Mouse (Mus musculus) heart, postnatal 25 days (tissue): ENCODE data around the gene Mroh2a. TPM values are rescaled to one million over a fixed set of nuclear protein-coding genes. Genes with fewer than 3 reads are reported as not detected.
A peak's percentile ranks its signal among the peaks of the same experiment; 100 is the strongest.
"Not testable (repeated sequence)": the region's sequence is repeated elsewhere in the genome, so short reads cannot be mapped to it uniquely, and the experiment has no call there.

ENCODE experiments used
- DNase-seq: peaks from one replicate; pipeline ENCODE4 v3.0.0; 2022; ENCODE audit warnings: low spot score
- intact Hi-C: fragments of 180-260 bp; cut with DNase I; formaldehyde crosslinking; loops from one replicate; pipeline ENCODE4 v1.15.1; 2025
- total RNA-seq, 2 experiments: library from RNA; stranded (reverse); gene quantifications; 2 replicates each; pipeline ENCODE4 v1.2.3; 2021

The Mroh2a gene
- total RNA-seq, 2 experiments from 2014 or later = 0.28 to 0.42 TPM

- intact Hi-C loops = no loop called here
- no peak for DNase-seq
These were observed 9.2 kb upstream of the Mroh2a start for GRCm38 (mm10) chr1:88217576-88217975.

GRCm38 (mm10) chr1:88218051-88218450 is 8.7 kb upstream of the Mroh2a start:
- no peak for DNase-seq
- intact Hi-C loops = no loop called here

DNA sequence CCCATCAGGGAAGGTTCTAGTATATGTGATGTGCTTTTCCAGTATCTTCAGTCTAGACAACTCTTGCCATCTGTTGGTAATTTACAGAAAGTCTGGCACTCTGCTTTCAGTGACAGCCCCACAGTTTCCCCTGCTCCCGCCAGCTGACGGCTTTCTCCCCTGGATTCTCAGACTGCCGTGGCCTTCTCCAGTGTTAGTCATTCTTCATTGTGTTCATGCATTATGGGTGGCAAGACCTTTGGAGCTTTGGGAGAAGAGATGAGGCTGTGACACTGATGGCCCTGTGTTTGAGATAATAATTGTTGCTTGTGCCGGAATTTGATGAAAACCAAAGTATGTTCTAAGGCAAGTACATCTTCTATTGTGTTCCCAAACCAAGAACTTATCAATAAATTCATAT is 8.2 kb upstream of the Mroh2a start:
- DNase-seq = no peak
- intact Hi-C loops = no loop called here

GRCm38 (mm10) chr1:88219054-88219453 is 7.7 kb upstream of the Mroh2a start:
- no peak for DNase-seq
- intact Hi-C loops = no loop called here

GRCm38 (mm10) chr1:88220336-88220735 is 6.5 kb upstream of the Mroh2a start:
- no peak for DNase-seq
- intact Hi-C loops = no loop called here

GRCm38 (mm10) chr1:88222216-88222615 is 4.6 kb upstream of the Mroh2a start:
- no peak for DNase-seq
- intact Hi-C loops = no loop called here

GRCm38 (mm10) chr1:88223011-88223515 is 3.7 kb upstream of the Mroh2a start:
- intact Hi-C loops, DNase-seq: not testable (repeated sequence)

DNA sequence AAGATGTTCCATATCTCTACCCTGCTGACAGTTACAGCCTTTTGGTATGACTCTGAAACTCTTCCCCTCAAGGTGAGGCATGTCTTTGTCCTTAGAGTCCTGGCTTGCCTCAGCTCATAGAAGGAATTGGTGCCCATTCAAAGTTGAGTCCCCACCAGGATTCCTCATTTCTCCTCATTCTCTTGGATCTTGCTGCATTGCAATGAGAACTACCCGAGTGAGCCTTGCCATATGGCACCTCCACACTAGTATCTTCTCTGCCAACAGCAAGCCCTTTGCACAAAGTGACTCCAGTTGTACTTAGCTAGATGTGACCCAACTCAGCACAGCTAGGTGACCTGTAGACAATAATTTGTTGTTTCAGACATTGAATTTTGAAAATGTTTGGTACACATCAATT is 3.2 kb upstream of the Mroh2a start:
- intact Hi-C loops = no loop called here

DNA sequence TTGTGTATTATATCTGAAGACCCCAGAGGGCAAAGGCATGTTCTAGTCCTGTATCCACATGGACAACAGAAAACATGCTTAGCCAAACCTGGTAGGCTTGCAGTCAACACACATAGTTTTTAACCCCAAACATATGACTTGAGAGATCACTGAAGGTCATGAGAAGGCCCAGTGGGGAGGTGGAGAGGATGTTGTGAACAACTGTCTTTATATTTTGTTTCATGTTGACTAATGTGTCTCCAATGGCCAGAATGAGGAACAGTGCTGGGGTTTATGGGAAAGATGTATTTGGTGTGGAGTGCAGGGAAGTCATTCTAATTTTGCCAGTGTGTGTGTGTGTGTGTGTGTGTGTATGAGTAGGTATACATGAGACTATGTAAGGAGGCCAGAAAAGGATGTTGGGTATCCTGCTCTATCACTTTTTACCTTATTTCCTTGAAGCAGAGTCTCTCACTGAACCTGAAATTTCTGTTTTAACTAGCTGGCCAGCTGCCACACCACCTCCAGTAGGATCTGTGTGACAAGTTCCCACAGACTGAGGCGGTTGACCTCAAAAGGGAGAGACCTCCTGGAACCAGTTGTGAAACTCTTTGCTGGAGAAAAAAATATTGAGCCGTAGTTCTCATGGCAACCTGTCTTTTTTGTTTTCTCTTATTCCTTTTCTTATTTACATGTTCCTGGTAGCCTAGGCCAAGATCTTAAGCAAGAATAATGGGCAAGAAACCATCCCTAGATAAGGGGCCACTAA is 2.6 kb upstream of the Mroh2a start:
- intact Hi-C loops = no loop called here
- no peak for DNase-seq

More for the DNA sequence above, 3.2 kb upstream of the Mroh2a start:
- DNase-seq = no peak

DNA sequence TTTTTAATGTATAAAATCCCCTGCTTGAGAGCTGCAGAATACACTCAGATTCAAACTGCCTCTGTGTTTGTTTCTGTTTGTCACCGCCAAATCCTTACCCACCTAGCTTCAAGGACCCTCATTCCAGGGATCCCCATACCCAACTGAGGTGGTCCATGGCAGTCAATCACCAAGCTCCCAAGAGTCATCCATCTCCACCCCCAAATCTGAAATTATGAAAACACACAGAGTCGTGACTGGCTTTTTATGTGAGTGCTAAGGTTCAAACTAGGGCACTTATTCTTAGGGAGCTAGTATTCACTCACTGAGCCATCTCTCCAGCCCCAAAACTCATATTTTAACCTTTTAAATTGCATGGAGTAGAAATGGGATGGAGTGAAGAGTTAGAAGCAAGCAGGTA is 1.5 kb upstream of the Mroh2a start:
- peak; percentile 0 for DNase-seq
- intact Hi-C loops = not testable (repeated sequence)

DNA sequence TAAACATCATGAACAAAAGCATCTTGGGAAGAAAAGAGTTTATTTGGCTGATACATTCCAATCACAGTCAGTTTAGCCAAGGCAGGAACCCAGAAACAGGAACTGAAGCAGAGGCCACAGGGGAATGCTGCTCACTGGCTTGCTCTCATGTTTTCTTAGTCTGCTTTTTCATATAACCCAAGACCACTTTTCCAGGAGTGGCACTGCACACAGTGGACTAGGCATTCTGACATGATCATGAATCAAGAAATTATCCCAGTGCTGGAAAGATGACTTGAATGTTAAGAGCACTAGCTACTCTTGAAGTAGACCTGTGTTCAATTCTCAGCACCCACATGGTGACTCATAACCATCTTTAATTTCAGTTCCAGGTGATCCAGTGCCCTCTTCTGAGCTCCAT is 1.0 kb upstream of the Mroh2a start:
- intact Hi-C loops = no loop called here
- DNase-seq = peak; percentile 1

- DNase-seq = peak; percentile 1
- intact Hi-C loops = no loop called here
These were observed 696 bp downstream of the Mroh2a start for GRCm38 (mm10) chr1:88227482-88227881.

- intact Hi-C loops = no loop called here
- DNase-seq = peak; percentile 16
These were observed 1.3 kb downstream of the Mroh2a start for GRCm38 (mm10) chr1:88228121-88228520.

DNA sequence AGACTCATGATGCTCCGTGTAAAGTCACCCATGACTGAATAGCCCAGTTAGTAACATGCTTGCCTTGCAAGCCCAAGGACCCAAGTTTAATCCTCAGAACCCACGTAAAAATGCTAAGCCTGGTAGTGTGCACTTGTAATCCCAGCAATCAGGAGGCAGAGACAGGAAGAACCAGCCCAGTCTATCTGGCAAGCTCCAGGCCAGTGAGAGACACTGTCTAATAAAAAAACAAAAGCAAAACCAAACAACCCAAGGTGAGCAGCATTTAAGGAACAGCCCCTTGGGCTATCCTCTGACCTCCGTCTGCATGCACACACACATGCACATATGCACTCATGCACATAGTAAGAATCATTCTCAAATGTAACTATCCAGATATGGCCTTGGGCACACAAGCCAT is 2.8 kb downstream of the Mroh2a start:
- intact Hi-C loops = no loop called here
- peak; percentile 1 for DNase-seq

GRCm38 (mm10) chr1:88229986-88230385 is 3.2 kb downstream of the Mroh2a start:
- peak; percentile 13 for DNase-seq
- intact Hi-C loops = no loop called here

DNA sequence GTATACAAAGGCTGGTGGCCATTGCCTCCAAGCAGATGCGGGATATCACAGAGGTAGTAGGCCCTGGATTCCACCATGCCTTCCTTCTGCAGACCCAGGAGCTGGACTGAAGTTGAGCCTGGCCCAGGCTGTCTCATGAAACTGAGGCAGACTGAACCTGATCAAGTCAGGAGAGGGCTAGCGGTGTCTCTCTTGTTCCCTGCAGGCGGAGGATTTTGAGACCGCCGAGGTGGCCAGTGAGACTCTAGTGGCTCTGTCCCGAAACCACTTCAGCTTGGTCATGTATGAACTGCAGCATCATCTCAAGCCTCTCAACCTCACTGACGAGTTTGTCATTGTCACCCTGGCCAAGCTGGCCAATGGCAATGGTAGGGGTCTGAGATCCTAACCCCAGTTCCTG is 3.6 kb downstream of the Mroh2a start:
- intact Hi-C loops = no loop called here
- peak; percentile 6 for DNase-seq

- intact Hi-C loops = no loop called here
- peak; percentile 3 for DNase-seq
These were observed 4.4 kb downstream of the Mroh2a start for GRCm38 (mm10) chr1:88230981-88231802.

DNA sequence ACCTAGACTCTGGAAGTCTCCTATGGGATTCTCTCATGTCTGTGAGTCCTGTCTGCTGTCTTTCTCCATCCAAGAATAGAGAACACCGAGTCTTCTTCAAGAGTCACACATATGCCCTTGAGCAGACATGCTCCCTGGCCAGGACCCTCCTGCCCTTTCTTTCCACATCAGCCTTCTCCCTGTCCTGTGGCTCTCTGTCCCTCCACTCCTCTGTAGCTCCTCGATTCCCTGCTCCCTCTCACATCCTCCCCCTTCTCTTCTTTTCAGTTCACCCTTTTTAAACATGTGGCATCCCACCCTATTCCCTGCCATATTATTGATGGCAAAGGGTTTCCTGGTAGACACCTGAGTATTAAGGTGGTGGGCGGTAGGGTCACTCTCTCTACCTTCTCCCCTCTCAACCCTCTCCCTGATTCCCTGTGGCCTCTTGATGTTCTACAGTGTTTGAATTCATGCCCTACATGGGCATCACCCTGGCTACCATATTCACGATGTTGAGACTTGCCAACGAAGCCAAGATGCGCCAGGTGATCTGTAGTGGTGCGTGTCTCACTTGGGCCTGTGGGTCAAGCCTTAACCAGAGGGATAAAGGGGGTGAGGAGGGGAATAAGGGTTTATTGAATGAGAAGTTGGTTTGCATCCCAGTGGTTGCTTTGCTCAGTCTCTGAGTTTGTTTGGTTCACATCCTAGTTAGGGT is 5.2 kb downstream of the Mroh2a start:
- no peak for DNase-seq
- intact Hi-C loops = no loop called here

GRCm38 (mm10) chr1:88232664-88233380 is 6.0 kb downstream of the Mroh2a start:
- no peak for DNase-seq
- intact Hi-C loops = no loop called here
